Mouse (Mus musculus) liver, embryonic 16.5 days (tissue): ENCODE results near the gene Gpr35. TPM values are rescaled to one million over a fixed set of nuclear protein-coding genes. Genes with fewer than 3 reads are reported as not detected.

Source experiments
- ATAC-seq: fragments of 200-750 bp; cut with Nextera tagmentation; 2 replicates; pipeline ENCODE4 v1.8.0; 2017; ENCODE audit warnings: low read depth, mild to moderate bottlenecking, moderate number of reproducible peaks, moderate library complexity
- H3K27ac ChIP-seq: fragments of 300-500 bp; sonication (generic); 2 replicates; pipeline ENCODE4 v1.5.1; 2014; ENCODE audit warnings: mild to moderate bottlenecking, low read length
- H3K27me3 ChIP-seq: fragments of 300-500 bp; sonication (generic); 2 replicates; pipeline ENCODE4 v1.6.1; 2014; ENCODE audit warnings: low read depth, low read length, mixed read lengths; ENCODE audit not compliant: control insufficient read depth, insufficient read depth
- H3K36me3 ChIP-seq: fragments of 300-500 bp; sonication (generic); 2 replicates; pipeline ENCODE4 v1.6.1; 2014; ENCODE audit warnings: mild to moderate bottlenecking; ENCODE audit not compliant: control insufficient read depth, insufficient read depth
- H3K4me1 ChIP-seq: fragments of 300-500 bp; sonication (generic); 2 replicates; pipeline ENCODE4 v1.6.1; 2014; ENCODE audit warnings: low read depth, low read length, mixed read lengths; ENCODE audit not compliant: control insufficient read depth
- H3K4me2 ChIP-seq: fragments of 300-500 bp; sonication (generic); 2 replicates; pipeline ENCODE4 v1.6.1; 2014; ENCODE audit warnings: low read depth, low read length, mixed read lengths
- H3K4me3 ChIP-seq: fragments of 300-500 bp; sonication (generic); 2 replicates; pipeline ENCODE4 v1.5.1; 2014; ENCODE audit warnings: low read depth, mild to moderate bottlenecking, low read length
- H3K9ac ChIP-seq: fragments of 300-500 bp; sonication (generic); 2 replicates; pipeline ENCODE4 v1.6.1; 2014; ENCODE audit warnings: low read depth, low read length
- H3K9me3 ChIP-seq: fragments of 300-500 bp; sonication (generic); replicated peaks from 2 replicates; pipeline ENCODE4 v1.6.1; 2016; ENCODE audit warnings: low read length; ENCODE audit not compliant: control insufficient read depth
- WGBS: fragments of 180-500 bp; shearing (Covaris S2); extraction: QIAGEN DNeasy Blood & Tissue Kit; methylation state at CpG from one replicate; pipeline ENCODE4 v1.1.7; 2014; ENCODE audit not compliant: insufficient replicate concordance; 5-methylcytosine and 5-hydroxymethylcytosine counted together
- polyA plus RNA-seq: library from polyadenylated mRNA; unstranded; fragments of >200 nt; fragmentation: Nextera tagmentation; extraction: Ambion mirVana; gene quantifications from 2 replicates; pipeline ENCODE4 v1.2.1, GENCODE M21; 2015

Gene Gpr35
- polyA plus RNA-seq, 1 experiment from 2014 or later: 0.65 TPM

GRCm38 (mm10) chr1:92920474-92921200 is 30.0 kb upstream of the Gpr35 start:
- Histone ChIP-seq H3K27ac (no peak overlapping the region), H3K4me2 (no peak overlapping the region), H3K36me3 (peaks cover 26% of the 10 kb centered on the region), H3K9ac (no peak overlapping the region), H3K4me3 (no peak overlapping the region), H3K27me3 (no peaks in the 10 kb centered on the region), H3K9me3 (no peaks in the 10 kb centered on the region), H3K4me1 (peaks cover 4% of the 10 kb centered on the region; the same call in 1 of the 2 replicates)
- 43% methylated on average over 7 of the region's 7 CpGs for WGBS
- peak; percentile 69 for ATAC-seq

DNA sequence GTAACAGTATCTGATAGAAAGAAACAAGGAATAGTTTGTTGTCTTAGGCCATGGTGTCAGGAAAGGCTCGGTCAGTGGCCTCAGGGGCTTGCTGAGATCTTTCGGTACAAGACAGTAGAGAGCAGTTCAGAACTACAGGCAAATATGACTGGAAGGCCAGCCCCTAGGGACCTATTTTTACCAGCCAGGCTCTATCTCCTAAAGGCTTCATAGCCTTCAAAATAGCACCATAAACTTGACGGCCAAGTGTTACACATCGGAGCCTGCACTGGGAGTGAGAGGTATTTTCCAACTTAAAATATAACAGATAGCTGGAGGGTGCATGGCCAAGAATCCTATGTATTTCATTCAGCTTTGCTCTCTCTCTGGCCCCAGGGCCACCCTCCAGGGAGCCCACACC is 29.2 kb upstream of the Gpr35 start:
- Histone ChIP-seq H3K4me1 (peaks cover 4% of the 10 kb centered on the region; the same call in 1 of the 2 replicates), H3K27ac (no peak overlapping the region), H3K9ac (no peak overlapping the region), H3K9me3 (no peaks in the 10 kb centered on the region), H3K4me3 (no peak overlapping the region), H3K27me3 (no peaks in the 10 kb centered on the region), H3K4me2 (no peak overlapping the region), H3K36me3 (peaks cover 21% of the 10 kb centered on the region)
- ATAC-seq: no peak
- WGBS: 73% methylated on average over 4 of the region's 4 CpGs

DNA sequence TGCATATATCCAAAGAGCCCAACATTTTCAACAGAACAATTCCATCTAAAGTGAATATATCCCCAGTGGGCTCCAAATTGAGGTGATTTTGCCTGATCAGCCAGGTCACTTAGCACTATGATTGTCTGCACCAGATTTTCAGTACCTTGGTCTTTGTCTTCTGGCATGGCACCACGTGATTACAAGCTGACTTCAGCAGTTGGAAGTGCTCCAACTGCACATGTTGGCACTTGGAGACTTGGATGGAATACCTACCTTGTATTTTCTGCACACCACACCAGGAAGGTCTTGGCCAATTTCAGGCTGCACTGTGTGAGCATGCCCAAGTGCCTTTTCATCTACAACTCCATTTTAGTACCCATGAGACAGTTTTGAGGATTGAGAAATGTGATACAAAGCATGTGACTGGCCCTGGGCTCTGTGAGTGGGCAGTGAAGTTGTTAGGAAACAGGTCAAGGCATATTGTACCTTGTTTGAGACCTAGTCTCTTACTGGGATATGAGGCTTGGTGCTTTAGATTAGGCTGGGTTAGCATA is 20.4 kb upstream of the Gpr35 start:
- H3K27me3 ChIP-seq: no peaks in the 10 kb centered on the region
- H3K4me1 ChIP-seq: peaks cover 8% of the 10 kb centered on the region
- no peak for ATAC-seq
- H3K9ac ChIP-seq: no peak overlapping the region
- no peak overlapping the region for H3K4me3 ChIP-seq
- 23% methylated on average over 1 of the region's 1 CpGs for WGBS
- no peak overlapping the region for H3K4me2 ChIP-seq
- H3K27ac ChIP-seq: no peak overlapping the region
- H3K9me3 ChIP-seq: no peaks in the 10 kb centered on the region
- no peaks in the 10 kb centered on the region for H3K36me3 ChIP-seq

DNA sequence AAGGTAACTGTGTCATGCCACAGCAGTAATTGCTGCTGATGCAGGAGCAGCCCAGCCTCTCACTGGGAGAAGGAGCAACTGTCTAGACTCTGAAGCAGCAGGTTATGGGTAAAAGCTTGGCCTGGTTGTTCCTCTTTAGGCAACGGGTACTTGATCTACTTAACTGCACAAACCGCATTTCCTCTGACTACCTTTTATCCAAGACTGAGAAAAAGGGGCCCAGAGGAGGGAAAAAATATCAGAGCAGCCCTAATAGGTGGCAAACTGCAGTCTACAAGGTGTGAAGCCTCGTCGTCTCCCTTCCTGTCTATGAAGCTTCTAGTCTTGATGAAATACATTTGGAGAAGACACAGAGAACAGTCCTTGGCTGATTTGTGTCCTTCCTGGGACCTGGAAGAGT is 17.1 kb upstream of the Gpr35 start:
- peaks cover 21% of the 10 kb centered on the region for H3K4me1 ChIP-seq
- ATAC-seq: no peak
- peak overlapping the region; percentile 96 for H3K4me2 ChIP-seq
- WGBS: 63% methylated on average over 4 of the region's 4 CpGs
- no peaks in the 10 kb centered on the region for H3K27me3 ChIP-seq
- H3K9me3 ChIP-seq: no peaks in the 10 kb centered on the region
- H3K4me3 ChIP-seq: peak overlapping the region; percentile 82
- peaks cover 3% of the 10 kb centered on the region; the same call in 1 of the 2 replicates for H3K36me3 ChIP-seq
- peak overlapping the region; percentile 77 for H3K9ac ChIP-seq
- H3K27ac ChIP-seq: peak overlapping the region; percentile 94

DNA sequence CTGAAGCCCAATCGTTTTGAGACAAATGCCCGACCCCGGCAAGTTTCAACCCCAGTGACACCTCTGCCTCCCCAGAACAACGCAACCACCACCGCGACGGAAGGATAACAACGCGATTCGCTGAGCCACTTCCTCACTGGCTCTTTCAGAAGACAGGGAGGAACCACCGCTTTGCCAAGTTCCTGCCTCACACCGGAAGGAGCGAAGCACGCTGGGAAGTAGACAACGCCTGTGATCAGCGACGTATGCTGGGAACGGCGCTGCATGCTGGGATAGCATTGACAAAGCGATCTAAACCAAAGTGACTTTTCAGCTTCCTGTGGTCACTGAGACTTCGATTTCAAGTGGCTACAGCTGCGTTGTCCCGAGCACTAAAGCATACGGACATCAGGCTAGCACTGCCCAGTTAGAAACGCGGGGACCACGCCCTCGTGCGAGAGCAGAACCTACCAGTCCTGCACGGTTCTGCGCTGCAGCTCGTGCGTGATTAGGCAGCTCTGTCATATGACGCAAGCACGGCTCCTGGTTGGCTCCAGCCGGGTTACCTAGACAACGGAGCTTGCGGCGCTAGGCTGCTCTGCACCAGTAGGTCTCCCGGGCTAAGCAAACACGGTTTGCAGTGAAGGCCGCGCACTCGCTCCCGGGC is 16.4 kb upstream of the Gpr35 start, which contains the start of gene Capn10:
Capn10 (plus strand) TSS at position 195 of the 646 bp plus-strand sequence.
- Histone ChIP-seq H3K9me3 (no peaks in the 10 kb centered on the region), H3K4me1 (peaks cover 21% of the 10 kb centered on the region), H3K4me2 (peak within 1 kb of the TSS; percentile 96), H3K36me3 (peaks cover 3% of the 10 kb centered on the region; the same call in 1 of the 2 replicates), H3K27me3 (no peaks in the 10 kb centered on the region), H3K4me3 (peak within 1 kb of the TSS; percentile 82), H3K27ac (peak within 1 kb of the TSS; percentile 94), H3K9ac (peak within 1 kb of the TSS; percentile 77)
- WGBS: under 1% methylated on average over 45 of the region's 45 CpGs
- peak; percentile 98 for ATAC-seq

DNA sequence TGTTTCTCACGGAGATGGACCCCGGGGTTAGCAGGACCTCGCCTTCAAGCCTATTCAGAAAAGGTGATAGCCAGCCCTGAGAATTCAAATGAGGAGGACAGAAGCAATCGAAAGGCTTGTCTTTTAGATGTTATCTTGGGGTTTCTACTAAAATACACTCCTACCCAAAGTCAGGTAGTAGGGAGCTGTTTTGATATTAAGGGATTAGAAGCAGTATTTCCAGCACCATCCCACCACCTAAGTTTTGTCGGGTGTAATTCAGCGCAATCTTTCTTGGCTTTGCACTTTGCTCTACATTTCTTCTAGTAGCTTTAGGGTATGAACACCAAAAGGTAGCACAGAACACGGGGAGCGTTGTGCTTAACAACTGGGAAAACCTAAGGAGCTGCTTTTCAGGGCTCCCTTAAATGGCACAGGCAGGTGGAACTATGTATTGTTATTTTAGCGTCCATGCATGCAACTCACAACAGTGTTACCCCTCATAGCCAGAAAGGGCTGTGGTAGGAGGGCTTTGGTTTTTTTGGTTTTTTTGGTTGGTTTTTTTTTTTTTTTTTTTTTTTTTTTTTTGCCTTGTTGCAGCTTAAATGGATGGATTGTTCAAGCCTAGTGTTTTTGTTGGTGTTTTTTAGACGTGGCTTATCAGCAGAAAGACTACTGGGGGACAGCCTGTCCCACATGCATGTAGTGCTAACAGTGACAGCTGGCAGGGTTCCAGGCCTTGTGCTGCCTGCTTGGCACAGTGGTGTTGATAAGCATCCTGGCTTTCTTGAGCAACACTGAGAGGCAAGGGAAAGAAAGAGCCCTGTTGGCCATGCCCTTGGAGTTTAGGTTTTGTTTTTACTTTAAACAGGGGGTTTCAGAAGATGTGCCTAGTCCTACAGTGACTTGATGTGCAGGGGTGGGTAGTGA is 15.4 kb upstream of the Gpr35 start:
- Histone ChIP-seq H3K4me3 (peak overlapping the region; percentile 82), H3K27me3 (no peaks in the 10 kb centered on the region), H3K4me1 (peaks cover 21% of the 10 kb centered on the region), H3K27ac (peak overlapping the region; percentile 94), H3K9me3 (no peaks in the 10 kb centered on the region), H3K36me3 (peaks cover 4% of the 10 kb centered on the region), H3K9ac (peak overlapping the region; percentile 77), H3K4me2 (peak overlapping the region; percentile 96)
- WGBS: 12% methylated on average over 10 of the region's 10 CpGs
- ATAC-seq: peak; percentile 28

GRCm38 (mm10) chr1:92935977-92936376 is 14.7 kb upstream of the Gpr35 start:
- 29% methylated on average over 2 of the region's 2 CpGs for WGBS
- H3K4me1 ChIP-seq: peaks cover 21% of the 10 kb centered on the region
- H3K36me3 ChIP-seq: peaks cover 7% of the 10 kb centered on the region
- H3K4me3 ChIP-seq: peak overlapping the region; percentile 82
- H3K9ac ChIP-seq: 0 out of 2 replicates have a peak overlapping the region, but pooled peaks have one; percentile 10
- no peaks in the 10 kb centered on the region for H3K9me3 ChIP-seq
- H3K27ac ChIP-seq: peak overlapping the region; percentile 47
- ATAC-seq: no peak
- H3K27me3 ChIP-seq: no peaks in the 10 kb centered on the region
- peak overlapping the region; percentile 96 for H3K4me2 ChIP-seq

DNA sequence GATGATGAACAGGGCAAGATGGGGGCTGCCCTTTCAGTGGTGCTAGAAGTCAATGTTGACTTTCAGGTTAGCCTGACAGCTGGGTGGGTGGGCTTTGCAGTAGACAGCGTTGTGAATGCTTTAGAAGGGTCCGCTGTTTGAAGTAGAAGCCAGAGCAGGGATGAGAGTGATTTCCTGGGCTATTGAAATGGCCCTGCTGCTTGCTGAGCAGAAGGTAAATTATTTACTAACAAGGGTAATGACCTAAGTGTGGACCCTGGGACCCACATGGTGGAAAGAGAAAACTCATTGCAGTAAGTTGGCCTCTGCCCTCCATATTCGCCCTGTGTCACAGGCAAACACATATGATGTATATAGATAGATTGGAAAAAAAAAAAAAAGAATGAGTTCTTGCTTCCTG is 14.2 kb upstream of the Gpr35 start:
- H3K27ac ChIP-seq: peak overlapping the region; percentile 47
- no peaks in the 10 kb centered on the region for H3K27me3 ChIP-seq
- no peak overlapping the region for H3K9ac ChIP-seq
- peaks cover 7% of the 10 kb centered on the region for H3K36me3 ChIP-seq
- peak overlapping the region; percentile 96 for H3K4me2 ChIP-seq
- peaks cover 21% of the 10 kb centered on the region for H3K4me1 ChIP-seq
- H3K9me3 ChIP-seq: no peaks in the 10 kb centered on the region
- no peak for ATAC-seq
- 65% methylated on average over 3 of the region's 3 CpGs for WGBS
- H3K4me3 ChIP-seq: 0 out of 2 replicates have a peak overlapping the region, but pooled peaks have one; percentile 82
